Comparison of ENCODE assay signal across 10 mouse cellular contexts in genomic region chr15:25047875-25048274, GRCm38 (mm10).
A peak's percentile ranks its signal among the peaks of the same experiment; 100 is the strongest.
DNase-seq lines count a peak whose midpoint lies in the region; ATAC-seq and TF ChIP-seq lines count a peak whose summit lies in the region.
"Had no signal": no experiment of that assay in that cellular context is flagged by ENCODE, and none has a peak within 500 bp of the region (broad histone marks: within the 10 kb centered on the region; RNA-seq: fewer than 3 reads in every experiment).

No protein-coding gene starts in this region.

- H3K27ac ChIP-seq in left cerebral cortex, adult 2 months: no peak overlapping the region
- no peak overlapping the region for H3K27ac ChIP-seq in embryonic facial prominence, embryonic 10.5 days (replicated peaks)
- H3K27ac ChIP-seq: heart, embryonic 13.5 days had no signal

- H3K27me3 ChIP-seq in embryonic facial prominence, embryonic 10.5 days (replicated peaks; ENCODE audit: low read depth, poor library complexity, severe bottlenecking): no peaks in the 10 kb centered on the region
- H3K27me3 ChIP-seq: heart, embryonic 13.5 days; megakaryocyte, embryonic 14.5 days had no signal

- 30% methylated on average over 1 of the region's 1 CpGs for WGBS in embryonic facial prominence, embryonic 10.5 days

- no peak for ATAC-seq in cerebellum, adult (ENCODE audit: insufficient number of reproducible peaks, low FRiP score, low TSS enrichment)

- peak; percentile 6 to 14 for DNase-seq in cerebellum, adult 18-20 months
- DNase-seq in left cerebral cortex, adult 2 months (ENCODE audit: extremely low spot score in 1 of 2, low spot score in 2 of 2): peak; percentile 21 to 39
- DNase-seq in left cerebral cortex, adult 8-10 months (ENCODE audit: low spot score in 2 of 2): no peak
- peak; percentile 85 for DNase-seq in NIH3T3 (ENCODE audit: low read depth)
- DNase-seq in embryonic facial prominence, embryonic 10.5 days (ENCODE audit: low spot score): peak; percentile 57
- DNase-seq in layer of hippocampus, adult 9-11 months: peak; percentile 16
- DNase-seq in retina, embryonic 14.5 days (ENCODE audit: low spot score): peak; percentile 78

- H3K36me3 ChIP-seq in embryonic facial prominence, embryonic 10.5 days (replicated peaks): no peaks in the 10 kb centered on the region
- H3K36me3 ChIP-seq: heart, embryonic 13.5 days had no signal

- H3K4me1 ChIP-seq in embryonic facial prominence, embryonic 10.5 days: no peaks in the 10 kb centered on the region
- H3K4me1 ChIP-seq: heart, embryonic 13.5 days; megakaryocyte, embryonic 14.5 days had no signal

- H3K9me3 ChIP-seq in embryonic facial prominence, embryonic 10.5 days: peaks cover 5% of the 10 kb centered on the region; the same call in 1 of the 2 replicates

- H3K4me3 ChIP-seq in left cerebral cortex, adult 2 months: no peak overlapping the region
- no peak overlapping the region for H3K4me3 ChIP-seq in embryonic facial prominence, embryonic 10.5 days
- H3K4me3 ChIP-seq: heart, embryonic 13.5 days; megakaryocyte, embryonic 14.5 days had no signal

- peak; percentile 55 for TF ChIP-seq CTCF in left cerebral cortex, adult 2 months (IDR thresholded peaks at IDR 0.05)

- intact Hi-C loops in left cerebral cortex, adult 2 months (cut with DNase I): loop anchor here (5.0 kb wide), 1 partner anchor 364 kb away; the partner anchor contains the start of gene Basp1

Comparison
In these comparisons a context has a peak if more than half of its experiments do, and no peak if none do; other contexts are left out.
1. DNase-seq: peak in cerebellum, adult 18-20 months (2 of 2), left cerebral cortex, adult 2 months (2 of 2), NIH3T3 (single experiment), embryonic facial prominence, embryonic 10.5 days (single experiment), layer of hippocampus, adult 9-11 months (single experiment) and retina, embryonic 14.5 days (single experiment); none in left cerebral cortex, adult 8-10 months (0 of 2).